Mouse (Mus musculus): ENCODE measurements around the gene Chp2.
A peak's percentile ranks its signal among the peaks of the same experiment; 100 is the strongest.

The Chp2 gene

DNA sequence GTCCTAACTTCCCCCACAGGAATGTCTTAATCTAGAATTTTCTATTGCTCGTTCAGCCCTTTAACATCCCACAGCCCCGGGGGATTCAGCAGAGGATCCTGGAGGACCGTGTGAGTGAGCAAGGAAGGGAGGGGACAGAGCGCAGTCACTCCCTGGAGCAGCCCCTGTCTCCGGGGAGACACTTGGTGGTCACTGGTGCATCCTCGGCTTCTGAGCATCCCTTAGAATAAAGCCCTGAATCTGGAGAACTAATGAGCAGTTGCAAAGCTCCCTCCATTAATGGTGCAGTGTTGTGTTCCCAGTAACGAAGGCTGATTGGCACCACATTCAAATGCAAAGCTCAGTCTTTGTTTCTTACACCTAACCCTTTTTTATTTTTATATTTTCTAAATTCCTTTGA lies 24.9 kb downstream of the Chp2 start:
- no peak for DNase-seq

DNA sequence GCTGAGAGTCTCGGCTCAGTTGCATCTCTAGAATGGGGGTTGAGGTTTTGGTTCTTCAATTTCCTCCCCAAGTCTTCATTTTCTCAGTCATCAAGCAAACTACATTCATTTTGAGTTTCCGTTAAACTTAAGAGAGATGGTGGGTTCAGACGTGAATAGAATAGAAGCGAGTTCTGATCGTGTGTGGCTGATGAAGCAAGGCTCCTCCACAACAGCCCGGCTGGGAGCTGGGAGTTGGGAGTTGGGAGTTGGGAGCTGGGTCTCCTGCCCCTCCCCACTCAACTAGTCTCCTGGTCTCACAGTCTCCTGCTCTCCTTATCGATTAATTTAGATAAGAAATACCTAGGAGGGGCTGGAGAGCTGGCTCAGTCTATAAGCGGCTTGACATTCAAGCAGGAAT lies 25.3 kb downstream of the Chp2 start:
- no peak for DNase-seq

DNA sequence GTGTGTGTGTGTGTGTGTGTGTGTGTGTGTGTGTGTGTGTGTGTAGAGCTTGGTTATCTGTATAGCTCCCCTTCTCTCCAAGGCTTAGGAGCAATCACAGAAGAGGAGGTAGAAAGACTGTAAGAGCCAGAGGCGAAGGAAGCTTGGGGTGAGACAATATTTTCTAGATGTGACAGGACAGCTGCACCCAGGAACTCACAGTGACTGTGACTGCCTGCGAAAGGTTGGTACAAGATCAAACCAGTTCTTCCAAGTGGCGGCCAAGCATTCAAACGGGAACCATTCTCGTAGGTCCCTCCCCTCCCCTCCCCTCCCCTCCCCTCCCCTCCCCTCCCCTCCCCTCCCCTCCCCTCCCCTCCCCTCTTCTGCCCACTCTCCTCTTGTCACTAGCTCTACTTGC lies 26.7 kb downstream of the Chp2 start:
- no peak for DNase-seq

DNA sequence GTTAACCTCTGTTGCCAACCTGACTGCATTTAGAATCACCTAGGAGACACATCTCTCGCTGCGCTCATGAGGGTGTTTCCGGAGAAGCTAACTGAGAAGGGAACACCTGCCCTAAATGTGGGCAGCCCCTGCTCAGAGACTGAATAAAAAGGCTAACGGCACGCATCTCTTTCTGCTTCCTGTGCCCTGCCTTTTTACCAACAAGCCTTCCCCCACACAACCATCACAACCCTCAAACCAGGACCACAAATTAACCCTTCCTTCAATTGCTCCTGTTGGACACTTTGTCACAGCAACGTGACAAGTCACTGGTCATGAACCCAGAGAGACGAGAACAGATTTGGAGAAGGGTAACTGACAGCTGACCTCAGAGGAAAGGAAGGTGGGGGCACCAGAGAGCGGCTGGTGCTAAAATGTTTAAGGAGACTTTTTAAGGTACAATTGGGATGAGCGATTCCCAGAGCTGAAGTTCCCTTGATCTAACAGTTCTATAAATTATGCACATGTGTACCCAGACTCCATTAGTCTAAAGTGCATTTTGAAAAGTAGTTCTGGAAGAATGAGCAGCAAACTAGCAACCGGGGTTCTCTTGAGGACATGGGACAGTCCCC lies 28.1 kb downstream of the Chp2 start:
- DNase-seq: no peak

DNA sequence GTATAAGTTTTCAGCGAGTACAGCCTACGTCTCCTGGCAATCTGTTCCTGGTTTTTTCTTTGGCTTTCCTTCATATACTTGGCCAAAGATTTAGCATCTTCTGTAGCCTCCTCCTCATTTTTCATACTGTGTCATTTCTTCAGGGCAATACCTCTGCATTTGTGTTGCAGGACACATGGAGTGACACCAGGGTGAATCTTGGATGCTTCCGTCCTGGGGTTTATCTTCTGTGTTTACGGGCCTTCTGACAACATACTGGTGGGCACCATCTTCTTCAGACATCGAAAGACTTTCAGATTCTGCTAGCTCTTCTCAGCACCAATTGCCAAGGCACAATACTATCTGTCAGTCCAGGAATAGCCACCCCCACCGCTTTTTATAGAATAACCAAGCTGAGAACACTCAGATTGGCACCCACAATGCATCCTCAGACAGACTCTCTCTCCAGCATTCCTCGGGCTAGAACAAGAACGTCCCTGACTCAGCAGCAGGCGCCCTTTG lies 30.1 kb downstream of the Chp2 start:
- DNase-seq: no peak

DNA sequence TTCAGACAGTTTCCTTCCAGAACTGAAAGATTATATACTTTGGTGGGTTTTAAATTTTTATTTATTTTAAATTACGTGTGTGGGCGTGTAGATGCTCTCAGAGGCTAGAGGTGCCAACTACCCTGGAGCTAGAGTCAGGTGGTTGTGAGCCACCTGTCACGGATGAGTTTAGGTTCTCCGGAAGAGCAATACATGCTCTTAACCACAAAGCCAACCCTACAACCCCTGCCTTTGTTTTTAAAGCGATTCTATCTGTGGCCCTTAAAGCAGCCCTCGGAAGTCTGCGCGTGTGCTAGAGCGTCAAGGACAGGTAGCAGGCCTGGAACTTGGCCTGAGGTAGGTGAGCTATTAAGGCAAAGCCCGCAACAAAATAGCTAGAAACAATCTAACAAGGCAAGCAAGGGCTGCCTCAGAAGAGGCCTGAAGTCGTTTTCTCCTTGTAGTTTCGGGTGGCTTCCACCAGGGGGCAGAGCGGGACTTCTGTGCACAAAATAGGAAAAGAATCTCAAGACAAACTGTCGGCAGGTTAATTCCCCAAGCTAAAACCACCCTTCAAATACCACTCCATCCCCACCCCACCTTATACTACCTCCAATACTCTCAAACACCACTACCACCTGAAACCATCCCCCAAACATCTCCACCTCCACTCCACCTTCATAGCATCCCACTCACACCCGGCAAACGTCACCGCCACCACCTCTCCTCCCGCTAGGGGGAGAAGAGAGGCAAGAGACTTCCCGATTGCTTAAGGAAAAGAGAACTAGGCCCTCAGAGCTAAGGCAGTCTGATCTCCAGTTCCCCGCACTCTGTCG lies 32.1 kb downstream of the Chp2 start:
- peak; percentile 67 to 77 for DNase-seq

DNA sequence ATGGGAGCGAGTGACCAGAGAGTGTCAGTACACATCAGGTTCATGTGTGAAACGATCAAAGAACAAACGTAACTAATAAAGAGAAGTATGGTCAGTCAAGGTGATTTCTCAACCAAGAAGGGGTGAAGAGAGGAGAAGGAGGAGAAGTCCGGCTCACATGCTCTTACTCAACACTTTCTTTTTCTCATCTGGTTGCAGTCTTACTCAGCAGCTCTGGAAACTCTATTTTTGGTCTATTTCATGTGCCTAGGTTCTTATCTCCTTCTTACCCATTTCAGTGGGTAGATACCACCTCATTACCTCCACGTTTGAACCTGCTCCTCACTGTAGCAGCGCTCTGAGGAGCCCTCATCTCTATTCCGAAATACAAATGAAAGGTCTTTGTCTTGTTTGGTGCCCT lies 37.4 kb downstream of the Chp2 start:
- DNase-seq: no peak

DNA sequence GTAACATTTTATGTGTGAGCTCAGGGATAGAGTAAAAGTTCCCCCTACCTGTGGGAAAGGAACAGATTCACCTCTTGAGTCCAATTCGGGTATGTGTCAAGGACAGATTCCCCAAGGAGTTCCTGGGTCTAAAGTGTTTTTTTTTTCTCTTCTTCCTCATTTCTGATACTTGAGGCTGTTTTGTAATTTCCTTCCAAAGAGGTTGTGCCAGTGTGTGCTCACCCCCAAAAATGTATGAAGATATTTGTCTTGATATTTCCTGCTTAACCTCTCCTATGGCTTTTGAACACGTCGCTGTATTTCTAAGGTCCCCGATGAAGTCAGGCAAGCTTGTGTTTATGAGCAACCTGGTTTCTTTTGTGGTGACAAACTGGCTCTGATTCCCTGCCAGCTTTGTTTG lies 39.2 kb downstream of the Chp2 start:
- DNase-seq: no peak

DNA sequence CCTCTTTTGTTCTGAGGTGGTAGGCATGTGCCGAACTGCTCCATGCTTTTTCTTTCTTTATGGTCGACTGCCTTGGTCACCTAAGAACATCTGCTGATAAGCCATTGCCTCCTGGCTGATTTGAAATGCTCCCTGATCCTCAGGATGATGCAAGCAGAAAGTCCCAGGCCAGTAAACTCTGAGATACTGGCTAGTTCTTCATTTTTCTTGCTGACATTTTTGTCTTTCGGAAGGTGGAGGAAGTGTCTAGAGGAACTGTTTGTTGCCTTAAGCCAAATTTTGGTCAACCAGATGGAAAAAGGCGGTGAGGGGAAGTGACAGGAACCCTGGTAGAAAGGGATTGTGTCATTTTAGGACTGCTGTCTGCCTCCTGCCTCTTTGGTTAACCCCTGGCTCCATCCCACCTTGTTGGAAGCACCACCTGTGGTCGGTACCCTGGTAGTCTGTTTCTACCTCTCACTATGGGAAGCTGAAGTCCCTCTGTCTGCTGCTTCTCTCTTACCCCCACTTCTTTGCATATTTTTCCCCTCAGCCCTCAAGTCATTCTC lies 40.8 kb downstream of the Chp2 start:
- DNase-seq: peak in 1 of 2 experiments; percentile 13

DNA sequence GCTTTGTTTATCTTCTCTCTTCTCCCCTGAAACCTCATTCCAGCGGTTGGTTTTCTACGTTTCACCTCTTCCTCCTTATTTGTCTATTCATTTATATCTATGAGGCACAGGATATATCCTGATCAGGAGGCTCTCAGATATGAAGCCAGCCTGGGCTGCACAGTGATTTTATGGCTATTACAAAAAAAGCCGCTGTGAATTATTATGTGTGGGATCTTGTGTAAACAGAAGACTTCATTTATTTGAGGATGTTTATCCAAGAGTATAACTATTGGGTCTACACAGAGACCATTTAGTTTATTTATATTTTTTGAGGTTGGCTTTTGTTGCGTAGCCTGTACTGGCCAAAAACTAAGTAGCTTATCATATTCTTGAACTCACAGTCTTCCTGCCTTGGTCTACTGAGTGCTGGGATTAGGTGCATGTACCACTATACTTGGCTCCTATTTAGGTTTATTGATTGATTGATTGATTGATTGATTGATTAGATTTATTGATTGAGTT lies 49.7 kb downstream of the Chp2 start:
- DNase-seq: no peak

DNA sequence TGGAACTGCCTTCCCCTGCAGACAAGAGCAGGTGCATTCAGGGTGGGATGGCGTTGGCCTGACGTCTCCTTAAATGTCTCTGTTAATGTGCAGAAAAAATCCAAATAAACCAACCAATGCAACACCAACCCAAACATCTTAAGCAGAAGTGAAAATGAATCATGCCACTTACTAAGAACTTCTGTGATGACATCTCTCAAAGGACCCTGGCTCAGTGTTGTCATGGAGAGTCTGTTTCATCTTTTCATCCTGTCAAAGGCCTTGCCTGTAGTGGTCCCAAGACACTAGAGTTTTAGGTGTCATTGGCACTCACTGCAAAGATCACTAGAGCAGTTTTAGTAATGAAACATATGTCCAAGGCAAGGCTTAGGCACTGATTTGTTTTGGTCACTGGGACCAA lies 53.0 kb downstream of the Chp2 start:
- no peak for DNase-seq
